Mouse (Mus musculus) liver, embryonic 14.5 days (tissue): ENCODE results near the gene Cyp17a1.

Experiments used
- CTCF ChIP-seq: IDR thresholded peaks from 2 replicates; pipeline ENCODE4 v1.5.1; 2016; ENCODE audit warnings: antibody characterized with exemption, low read depth, control low read depth
- EP300 ChIP-seq: IDR thresholded peaks from 2 replicates; pipeline ENCODE4 v1.6.1; 2016; ENCODE audit warnings: antibody characterized with exemption, low read depth

DNA sequence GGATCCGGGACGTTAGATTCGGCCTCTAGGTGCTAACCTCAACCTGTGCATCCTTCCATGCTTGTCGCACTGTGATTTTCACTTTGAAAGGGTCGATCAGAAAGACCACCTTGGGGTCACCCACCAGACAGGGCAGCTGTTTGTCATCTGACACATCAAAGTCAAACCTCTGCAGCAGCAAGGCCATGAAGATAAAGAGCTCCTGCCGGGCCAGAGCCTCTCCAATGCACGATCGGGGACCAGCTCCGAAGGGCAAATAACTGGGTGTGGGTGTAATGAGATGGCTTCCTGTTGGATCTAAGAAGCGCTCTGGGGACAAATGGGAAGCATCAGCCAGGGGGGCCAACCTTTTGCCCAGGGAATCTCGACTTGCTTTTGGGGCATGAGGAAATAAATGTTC, 5.7 kb downstream of the Cyp17a1 start:
- no peak for TF ChIP-seq CTCF
- TF ChIP-seq EP300 = no peak
